18 mouse cellular contexts compared by ENCODE assay signal in genomic region chr10:46663041-46663440, GRCm38 (mm10).
"Had no signal": no experiment of that assay in that cellular context is flagged by ENCODE, and none has a peak within 500 bp of the region (broad histone marks: within the 10 kb centered on the region; RNA-seq: fewer than 3 reads in every experiment).

No protein-coding gene starts in this region.

- DNase-seq: gastrocnemius, adult 2 months; gastrocnemius, postnatal 10 days; gastrocnemius, postnatal 25 days; heart, adult 18-20 months; heart, postnatal 10 days; heart, postnatal 4 days; kidney, adult 18-20 months; kidney, adult 8-10 months; kidney, postnatal 14 days; kidney, postnatal 36 days; layer of hippocampus, adult 9-11 months; layer of hippocampus, postnatal 36 days; left cerebral cortex, postnatal 4 days had no signal

- ATAC-seq: hindbrain, embryonic 16.5 days; inflammation-experienced regulatory T-cells, adult 6 months; intestine, embryonic 15.5 days; intestine, postnatal 0 days; liver, embryonic 12.5 days had no signal
